Mouse (Mus musculus) embryo, embryonic 10 days (tissue): ENCODE measurements around the gene Ccdc136.
A peak's percentile ranks its signal among the peaks of the same experiment; 100 is the strongest.
"Not testable (repeated sequence)": the region's sequence is repeated elsewhere in the genome, so short reads cannot be mapped to it uniquely, and the experiment has no call there.

ENCODE experiments used
- DNase-seq: peaks from one replicate; pipeline ENCODE4 v3.0.0-alpha.2; 2015; ENCODE audit warnings: low spot score

Gene Ccdc136

DNA sequence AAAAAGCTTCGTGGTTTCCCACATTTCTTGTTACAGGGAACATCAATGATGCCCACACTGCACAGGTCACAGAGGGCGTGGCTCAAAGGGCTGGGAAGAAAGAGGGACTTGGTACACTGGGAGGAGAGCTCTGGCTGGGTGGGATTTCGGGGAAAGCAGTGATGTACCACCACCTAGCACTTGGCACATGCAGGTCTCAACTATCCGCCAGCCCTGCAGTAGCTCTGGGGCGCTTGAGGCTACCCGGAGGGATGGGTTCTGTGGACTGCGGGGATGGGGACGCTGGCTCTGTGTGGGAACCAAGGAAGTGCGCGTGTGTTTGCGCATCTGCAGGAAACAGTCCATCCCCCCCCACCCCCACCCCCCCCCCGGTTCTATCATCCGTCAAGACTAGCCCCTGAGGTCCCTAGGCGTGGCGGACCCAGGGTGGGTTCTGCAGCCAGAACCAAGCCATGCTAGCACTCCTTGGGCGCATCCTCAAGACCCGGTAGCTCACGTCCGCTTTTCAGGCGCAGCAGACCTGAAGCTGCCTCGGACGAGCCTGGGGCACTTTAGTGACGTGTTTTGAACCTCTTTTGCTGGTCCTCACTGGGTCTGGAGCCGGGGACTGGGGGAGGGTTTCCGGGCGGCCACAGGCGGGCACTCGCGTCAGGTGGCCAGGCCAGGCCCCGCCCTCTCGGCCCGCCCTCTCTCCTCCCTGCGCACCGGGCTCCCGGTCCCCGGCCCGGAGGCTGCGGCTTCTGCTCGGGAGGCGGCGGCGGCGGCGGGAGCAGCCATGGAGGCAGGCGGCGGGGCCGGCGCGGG, at the start of gene Ccdc136:
TSS of gene Ccdc136 (plus strand) at position 400 of the 804 bp plus-strand sequence.
- peak; percentile 78 for DNase-seq

DNA sequence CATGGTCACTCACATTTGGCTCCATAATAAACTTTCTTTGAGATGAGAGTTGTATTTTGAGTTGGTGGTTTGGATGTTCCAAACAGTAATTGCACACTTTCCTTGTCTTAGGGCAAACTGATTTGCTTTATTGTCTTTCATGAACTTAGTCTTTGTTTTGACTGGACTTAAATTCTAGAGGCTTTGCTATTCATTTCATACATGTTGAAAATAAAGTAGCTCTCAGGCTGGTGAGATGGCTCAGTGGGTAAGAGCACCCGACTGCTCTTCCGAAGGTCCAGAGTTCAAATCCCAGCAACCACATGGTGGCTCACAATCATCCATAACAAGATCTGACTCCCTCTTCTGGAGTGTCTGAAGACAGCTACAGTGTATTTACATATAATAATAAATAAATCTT, 49.6 kb upstream of the Ccdc136 start:
- DNase-seq: not testable (repeated sequence)

DNA sequence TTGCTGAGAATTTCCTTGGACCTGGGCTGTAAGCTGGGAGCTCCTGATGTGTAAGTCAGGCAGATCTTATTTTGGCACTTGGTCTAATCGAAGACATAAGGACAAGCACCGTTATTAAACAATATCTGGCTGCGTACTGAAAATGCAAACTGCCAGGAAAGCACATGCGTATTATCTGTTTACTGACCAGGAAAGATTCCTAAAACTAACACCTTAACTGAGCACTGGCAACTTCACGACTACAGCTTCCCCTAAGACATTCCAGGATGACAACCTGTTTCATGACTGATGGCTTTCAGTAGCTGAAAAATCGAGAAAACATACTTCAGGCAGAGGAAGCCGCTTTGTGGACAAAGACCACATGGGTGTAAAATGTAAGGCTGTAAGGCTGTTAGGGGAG, 48.9 kb upstream of the Ccdc136 start:
- no peak for DNase-seq

DNA sequence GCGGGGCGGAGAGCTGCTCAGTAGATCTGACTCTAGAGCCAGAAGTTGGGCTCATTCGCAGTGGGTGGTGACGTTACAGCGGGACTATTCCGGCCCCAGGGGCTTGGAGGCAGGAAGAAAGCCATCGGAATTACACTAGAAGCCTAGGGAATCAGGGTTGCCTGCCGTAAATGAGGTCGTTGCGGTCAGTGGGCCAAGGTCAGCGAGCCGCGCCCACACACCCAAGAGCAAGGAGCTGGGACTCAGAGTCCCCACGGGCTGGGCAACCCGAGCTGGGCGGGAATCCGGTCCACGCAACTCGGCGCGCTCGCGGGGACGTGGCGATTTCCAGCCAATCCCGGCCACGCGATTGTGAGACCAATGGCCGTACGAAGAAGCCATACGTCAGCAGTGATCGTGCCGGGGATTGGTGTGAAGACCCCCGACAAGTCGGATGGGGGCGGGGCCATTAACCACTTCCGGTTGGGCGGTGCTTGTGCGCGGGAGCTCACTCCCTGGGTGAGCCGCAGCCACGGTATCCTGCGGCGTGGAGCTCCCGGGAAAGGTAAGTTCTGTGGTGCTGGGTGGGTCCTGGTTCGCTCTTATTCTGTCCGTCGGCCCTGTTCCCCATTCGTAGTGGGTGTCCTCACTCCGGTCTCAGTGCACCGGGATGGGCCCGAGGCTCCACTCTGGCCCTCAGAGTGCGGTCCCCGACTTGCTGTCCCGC, 48.3 kb upstream of the Ccdc136 start, which contains the start of gene Calu:
TSS of gene Calu (plus strand) at position 405 of the 706 bp plus-strand sequence.
- peak; percentile 100 for DNase-seq

DNA sequence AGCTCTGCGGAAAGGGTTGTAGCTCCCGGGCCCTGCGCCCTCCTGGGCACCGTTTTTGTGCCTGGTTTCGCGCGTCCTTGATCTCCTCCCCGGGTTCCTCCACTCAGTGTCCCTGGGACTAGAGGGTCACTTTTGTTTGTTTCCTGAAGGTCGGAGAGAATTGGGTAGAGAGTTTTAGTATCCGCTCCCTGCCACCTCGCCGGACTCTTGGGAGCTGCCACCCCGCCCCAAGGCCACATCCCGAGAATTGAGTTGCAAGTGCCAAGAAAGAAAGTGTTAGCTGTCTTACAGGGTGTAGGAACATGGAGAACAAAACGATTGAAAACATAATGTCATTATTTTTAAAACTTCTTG, 47.8 kb upstream of the Ccdc136 start:
- DNase-seq: no peak

DNA sequence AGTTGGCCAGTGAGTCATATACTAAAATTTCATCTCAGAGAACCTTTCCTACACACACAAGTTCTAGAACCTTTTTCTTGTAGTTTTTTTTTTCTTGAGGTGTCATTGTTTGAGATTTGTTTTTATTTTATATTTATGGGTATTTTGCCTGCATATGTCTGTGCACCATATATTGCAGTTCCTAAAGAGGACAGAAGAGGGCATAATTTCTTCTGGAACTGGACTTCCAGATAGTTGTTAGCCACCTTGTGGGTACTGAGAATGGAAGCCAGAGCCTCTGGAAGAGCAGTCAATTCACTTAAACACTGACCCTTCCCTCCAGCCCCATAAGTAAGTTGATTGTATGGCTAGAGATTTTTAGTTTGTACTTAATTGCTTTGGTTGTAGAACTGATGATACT, 44.5 kb upstream of the Ccdc136 start:
- no peak for DNase-seq

DNA sequence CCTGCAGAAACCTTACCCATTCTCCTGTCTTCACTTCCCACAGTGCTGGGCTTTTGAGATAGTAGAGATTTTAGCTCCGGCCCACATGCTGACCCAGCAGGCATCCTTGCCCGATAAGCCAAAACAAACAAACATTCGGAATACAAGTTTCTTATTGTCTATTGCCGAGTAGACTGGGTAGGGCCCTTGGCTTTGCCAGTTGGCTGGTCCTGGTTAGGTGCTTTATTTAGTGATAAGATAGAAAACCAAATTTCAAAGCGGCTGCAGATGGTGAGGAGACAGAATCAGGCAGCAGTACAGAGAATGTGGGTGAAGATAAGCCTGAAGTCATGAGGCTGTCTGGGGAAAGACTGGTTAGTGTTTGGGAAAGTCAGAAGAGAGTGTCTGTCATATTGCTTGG, 43.3 kb upstream of the Ccdc136 start:
- no peak for DNase-seq

DNA sequence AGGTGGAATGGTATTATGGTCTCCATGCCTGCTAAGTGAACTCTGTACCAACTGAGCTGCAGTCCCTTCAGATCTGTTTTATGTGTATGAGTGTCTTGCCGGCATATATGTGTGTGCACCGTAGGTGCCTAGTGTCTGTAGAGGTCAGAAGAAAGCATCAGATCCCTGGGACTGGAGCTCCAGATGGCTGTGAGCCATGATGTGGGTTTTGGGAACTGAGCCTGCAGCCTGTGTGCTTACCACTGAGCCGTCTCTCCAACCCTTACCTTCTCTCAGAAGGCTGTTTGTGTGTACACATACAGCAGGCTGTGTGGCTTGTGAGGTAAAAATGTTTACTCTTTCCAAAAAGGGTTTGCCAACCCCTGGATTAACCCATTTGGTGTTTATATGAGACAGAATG, 36.7 kb upstream of the Ccdc136 start:
- DNase-seq: no peak

DNA sequence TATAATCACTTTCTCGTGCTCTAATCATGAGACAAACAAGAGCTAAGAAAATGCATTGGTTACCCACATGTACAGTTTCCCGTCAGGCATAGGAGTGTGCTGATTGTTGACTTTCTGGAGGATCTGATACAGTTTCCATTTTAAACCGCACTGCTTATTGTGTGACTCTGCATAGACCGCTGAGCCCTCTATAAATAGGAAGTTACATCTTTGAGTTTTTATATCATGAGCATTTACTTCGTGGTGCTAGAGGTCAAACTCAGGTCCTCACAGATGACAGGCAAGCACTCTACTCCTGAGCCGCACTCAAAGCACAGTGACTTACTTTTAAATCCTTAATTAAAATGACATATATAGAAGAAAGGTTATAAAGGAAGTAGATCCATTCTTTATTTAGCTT, 35.9 kb upstream of the Ccdc136 start:
- no peak for DNase-seq

DNA sequence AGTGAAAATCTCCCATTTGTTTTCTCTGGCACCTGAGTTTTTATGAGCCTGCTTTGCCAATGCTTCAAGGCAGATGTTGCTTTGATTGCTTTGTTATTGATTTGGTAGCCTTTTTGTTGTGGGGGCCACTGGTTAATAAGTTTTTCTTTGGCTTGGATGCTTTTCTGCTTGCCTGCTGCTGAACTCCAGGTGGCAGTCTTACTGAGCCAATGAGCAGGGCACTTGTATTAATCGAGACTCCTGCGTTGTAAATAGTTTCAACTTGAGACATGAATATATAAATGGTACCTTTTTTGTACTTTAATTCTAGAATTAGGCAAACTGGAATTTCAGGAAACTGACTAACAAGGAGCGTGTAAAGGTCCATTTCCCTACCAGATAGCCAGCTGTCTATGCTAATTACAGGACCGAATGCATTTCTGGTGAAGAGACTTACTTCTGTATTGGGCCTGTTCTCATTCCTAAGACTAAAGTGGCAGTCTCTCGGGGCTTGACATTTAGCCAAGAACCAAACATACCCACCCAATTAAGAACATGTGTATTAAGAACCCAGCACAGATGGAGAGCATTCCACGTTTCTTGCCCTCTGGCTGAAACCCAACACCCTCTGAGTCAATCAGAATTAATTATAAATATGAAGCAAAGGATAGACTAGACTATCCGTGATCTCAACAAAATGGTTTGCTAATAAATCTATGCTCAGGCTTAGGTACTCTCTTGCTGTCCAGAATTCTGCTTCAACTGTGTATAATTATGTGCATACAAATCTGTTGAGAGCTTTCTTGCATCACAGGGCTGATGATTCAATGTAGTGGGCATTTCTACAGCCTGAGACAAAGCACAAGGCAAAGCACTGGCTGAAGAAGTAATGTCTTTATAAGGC, 33.6 kb upstream of the Ccdc136 start:
- no peak for DNase-seq

DNA sequence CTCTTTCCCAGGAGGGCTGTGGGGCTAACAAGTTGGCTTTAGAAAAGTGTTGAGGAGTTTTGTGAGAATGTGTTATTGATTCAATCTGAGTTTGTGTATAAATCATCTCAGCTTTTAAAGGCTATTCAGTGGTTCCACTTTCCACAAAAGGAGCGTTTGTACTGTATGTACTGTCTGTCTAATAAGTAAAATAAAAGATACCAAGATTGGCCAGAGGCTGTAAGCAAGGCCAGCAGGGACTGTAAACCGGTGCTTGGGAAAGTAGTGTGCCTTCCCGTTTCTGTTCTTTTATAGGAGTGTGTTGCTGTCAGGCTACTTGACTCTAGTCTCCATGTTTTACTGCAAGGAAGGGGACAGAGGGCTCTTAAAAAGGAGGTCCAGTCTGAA, 33.0 kb upstream of the Ccdc136 start:
- no peak for DNase-seq

DNA sequence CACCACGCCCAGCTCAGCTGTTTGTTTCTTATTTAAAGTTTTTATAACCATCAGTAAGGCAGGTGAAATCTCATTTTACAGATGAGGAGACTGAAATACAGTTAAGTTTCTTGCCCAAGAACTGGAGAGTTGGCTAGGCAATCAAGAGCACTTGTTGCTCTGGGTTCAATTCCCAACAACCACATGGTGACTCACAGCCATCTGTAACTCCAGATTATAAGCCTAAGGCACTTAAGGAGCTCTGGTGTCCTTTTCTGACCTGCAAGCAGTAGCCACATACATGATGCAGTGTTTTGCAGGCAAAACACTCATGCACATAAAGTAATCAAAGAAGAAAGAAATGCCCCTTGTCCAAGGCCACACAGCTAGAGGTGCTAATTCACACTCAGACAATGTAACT, 30.8 kb upstream of the Ccdc136 start:
- no peak for DNase-seq

DNA sequence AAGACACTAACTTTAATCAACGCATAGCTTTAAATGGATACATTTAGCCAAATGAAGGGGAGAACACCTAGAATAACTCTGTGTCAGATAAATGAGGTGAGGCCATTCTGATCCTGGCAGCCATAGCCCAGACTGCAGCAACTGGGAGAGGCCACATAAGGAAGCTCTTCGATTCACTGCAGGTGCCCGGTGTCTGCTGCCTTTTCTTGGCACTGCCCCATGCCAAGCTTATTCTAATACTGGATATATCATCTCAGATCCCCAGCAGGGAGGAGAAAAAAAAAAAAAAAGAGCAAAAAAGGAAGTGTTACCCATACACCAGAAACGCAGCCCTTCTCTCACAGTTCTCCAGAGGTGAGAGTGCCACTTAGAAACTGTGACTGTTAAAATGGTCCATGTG, 18.7 kb upstream of the Ccdc136 start:
- no peak for DNase-seq

DNA sequence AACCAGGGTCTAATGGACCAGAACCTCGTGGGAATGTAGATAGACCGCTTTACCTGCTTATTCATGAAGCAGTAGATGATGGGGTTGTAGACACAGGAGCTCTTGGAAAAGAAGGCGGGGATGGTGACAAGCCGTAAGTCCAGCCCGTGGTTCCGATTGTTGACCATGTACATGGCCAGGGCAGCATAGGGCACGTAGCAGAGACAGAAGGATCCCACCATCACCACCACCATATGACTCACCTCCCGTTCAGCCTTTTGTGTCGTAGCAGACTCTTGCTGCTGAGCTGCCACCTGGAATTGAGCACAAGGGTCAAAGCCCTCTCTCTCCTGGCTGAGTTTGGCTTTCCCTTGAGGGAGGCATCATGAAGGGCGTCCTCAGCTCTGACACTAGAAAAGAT, 17.4 kb upstream of the Ccdc136 start:
- DNase-seq: no peak

DNA sequence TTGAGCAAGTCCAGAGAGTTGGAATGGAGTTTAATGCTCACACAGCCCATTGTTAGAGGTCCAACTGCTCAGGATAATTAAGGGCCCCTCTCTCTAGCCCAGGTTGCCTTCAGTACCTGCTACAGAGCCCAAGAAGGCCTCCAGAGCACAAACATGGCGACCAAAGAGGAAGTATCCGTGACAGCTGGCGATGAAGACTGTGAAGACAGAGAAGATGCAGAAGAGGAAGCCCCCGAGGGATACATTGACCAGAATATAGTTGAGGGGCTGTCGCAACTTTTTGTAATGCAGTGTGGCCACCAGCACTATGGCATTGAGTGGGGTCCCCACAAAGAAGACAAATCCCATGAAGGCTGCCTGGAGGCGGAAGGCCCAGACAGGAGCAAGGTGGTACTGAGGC, 16.2 kb upstream of the Ccdc136 start:
- no peak for DNase-seq

DNA sequence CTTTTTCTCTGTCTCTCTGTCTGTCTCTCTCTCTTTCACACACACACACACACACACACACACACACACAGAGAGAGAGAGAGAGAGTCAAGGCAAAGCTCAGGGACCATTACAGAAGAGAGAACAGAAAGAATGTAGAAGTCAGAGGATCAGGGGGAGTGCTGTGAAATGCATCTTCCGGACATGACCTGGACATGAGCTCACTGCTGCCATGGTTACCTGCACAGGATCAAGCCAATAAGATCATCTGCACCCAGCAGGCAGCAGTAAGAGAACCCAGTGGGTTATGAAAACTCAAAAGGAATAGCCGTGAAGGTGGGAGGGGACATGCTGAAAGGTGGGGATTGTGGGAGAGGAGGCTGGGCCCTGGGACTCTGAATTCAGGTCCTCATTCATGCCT, 13.7 kb upstream of the Ccdc136 start:
- DNase-seq: no peak

DNA sequence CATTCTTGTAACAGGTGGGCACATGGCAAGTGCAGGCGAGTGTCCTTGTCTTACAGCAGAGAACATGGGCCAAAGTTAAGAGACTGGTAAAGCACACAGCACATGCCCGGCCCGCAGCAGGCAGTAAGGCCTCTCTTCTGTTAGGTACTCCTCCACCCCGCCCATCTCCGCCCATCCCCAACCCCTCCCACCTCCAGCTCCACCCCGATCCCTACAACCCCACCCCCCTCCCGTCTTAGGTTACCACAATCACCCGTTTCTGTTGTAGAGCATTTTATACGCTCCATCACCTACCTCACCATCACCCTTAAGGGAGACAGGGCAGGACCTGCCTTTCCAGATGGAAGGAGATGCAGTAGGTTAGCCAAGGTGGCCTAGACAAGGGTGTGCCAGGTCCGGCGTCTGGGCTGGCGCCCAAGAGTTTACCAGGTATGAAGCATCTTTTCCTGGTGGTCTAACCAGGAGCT, 8.0 kb upstream of the Ccdc136 start, which contains the start of gene Opn1sw:
TSS of gene Opn1sw (minus strand) at position 417 of the 467 bp plus-strand sequence.
- peak; percentile 56 for DNase-seq

DNA sequence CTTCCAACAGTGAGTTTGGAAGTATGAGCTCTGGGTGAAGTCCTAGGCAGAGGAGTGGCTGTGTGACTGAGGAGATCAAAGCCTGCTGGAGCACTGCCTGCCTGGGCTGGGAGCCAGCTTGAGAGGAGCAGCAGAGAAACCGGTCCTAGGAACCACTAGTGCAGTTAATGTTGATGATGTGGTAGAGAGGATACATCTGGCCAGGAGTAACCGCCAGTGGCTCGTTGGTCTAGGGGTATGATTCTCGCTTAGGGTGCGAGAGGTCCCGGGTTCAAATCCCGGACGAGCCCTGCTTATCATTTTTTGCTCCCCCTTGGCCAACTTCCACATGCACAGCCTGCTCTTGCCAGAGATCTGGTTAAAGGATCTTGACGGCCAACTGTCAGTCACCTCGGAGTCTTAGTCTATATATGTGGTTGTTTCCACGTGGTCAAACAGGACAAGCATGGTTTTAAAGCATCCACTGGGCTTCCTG, 7.5 kb upstream of the Ccdc136 start:
- DNase-seq: peak; percentile 76

DNA sequence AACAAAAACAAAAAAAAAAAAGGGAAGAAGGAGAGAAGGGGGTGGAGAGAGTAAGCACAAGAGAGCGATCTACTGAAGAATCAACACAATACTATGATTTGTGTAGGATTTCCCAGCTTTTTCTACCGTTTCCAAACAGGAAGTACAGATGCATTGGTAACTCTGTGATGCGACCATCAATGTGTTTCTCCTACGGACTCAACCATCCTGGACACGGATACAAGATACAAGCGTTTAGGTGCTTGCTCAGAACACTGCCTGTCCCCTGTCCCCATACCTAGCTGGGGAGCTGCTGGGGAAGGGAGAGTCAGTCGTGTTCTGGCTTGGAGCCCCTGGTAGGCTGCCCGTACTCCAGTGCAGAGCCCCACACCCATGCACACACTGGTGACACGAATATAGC, 6.7 kb upstream of the Ccdc136 start:
- DNase-seq: no peak

DNA sequence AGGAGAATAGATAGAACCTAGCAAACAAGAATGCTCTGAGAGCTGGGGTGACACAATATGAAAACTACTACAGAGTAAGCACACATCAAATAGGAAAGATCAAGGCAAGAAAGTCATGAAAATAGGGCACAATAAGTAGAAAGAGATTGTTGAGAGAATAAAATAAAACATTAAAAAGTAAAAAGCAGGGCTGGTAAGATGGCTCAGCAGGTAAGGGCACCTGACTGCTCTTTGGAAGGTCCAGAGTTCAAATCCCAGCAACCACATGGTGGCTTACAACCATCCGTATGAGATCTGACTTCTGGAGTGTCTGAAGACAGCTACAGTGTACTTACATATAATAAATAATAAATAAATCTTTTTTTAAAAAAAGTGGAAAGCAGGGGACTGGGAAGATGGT, 5.6 kb upstream of the Ccdc136 start:
- DNase-seq: not testable (repeated sequence)

DNA sequence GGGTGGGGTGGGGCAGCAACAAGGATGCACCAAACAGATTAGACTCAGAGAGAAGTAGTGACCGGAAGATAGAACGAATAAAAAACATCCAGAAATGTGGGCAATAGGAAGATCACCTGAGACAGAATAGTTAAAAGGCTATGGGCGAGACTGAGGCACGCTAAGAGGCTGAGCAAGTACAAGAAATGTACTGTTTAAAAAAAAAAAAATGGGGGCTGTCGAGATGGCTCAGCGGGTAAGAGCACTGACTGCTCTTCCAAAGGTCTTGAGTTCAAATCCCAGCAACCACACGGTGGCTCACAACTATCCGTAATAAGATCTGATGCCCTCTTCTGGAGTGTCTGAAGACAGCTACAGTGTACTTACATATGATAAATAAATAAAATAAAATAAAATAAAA, 4.9 kb upstream of the Ccdc136 start:
- not testable (repeated sequence) for DNase-seq

DNA sequence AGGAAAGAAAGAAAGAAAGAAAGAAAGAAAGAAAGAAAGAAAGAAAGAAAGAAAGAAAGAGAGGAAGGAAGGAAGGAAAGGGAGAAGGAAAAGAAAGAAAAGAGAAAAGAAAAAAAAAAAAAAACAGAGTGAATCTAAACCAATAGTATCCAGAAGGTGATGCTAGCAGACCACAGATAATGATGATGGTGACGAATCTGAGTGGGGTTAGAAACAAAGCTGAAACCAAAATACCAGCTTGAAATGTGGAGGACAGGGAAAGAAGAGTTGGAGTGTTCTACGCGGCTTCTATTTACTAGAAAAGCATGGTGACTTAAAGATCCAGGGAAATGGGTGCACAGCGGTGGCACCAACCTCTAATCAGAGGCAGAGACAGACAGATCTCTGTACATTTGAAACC, 4.3 kb upstream of the Ccdc136 start:
- no peak for DNase-seq
